ENCODE assay signal across 8 mouse cellular contexts in the genomic region with DNA sequence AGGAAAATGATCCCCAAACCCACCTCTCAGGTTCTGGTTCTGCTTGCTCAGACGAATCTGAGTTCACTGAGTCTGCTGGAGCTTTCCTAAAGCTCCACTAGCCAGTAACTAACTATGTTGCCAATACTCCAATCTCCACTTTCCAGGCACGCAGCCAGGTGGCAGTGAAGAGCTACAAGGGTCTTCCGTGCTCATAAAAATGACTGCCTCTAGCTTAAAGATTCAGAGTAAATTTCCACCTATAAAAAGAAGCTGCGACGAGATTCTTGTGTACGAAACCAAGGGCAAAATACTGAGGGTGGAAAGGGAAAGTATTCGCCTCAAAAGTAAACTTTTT. TPM values are rescaled to one million over a fixed set of nuclear protein-coding genes. Genes with fewer than 3 reads are reported as not detected.
DNase-seq lines count a peak whose midpoint lies in the region; ATAC-seq and TF ChIP-seq lines count a peak whose summit lies in the region.

No protein-coding gene starts in this region.

- no peak for ATAC-seq in embryonic facial prominence, embryonic 13.5 days (ENCODE audit: insufficient number of reproducible peaks, insufficient read depth, low FRiP score, low TSS enrichment, low read depth)
- ATAC-seq in lung, embryonic 14.5 days (ENCODE audit: insufficient read depth) = peak; percentile 64
- peak; percentile 69 for ATAC-seq in neural tube, embryonic 13.5 days (ENCODE audit: low read depth)

- H3K27ac ChIP-seq in embryonic facial prominence, embryonic 13.5 days = peak overlapping the region; percentile 51; the same call in 1 of the 2 replicates
- H3K27ac ChIP-seq in lung, embryonic 14.5 days (ENCODE audit: low read depth) = no peak overlapping the region
- H3K27ac ChIP-seq in neural tube, embryonic 13.5 days (replicated peaks) = no peak overlapping the region

- no peaks in the 10 kb centered on the region for H3K9me3 ChIP-seq in embryonic facial prominence, embryonic 13.5 days
- no peaks in the 10 kb centered on the region for H3K9me3 ChIP-seq in lung, embryonic 14.5 days (ENCODE audit: low read depth, low read length)
- H3K9me3 ChIP-seq in neural tube, embryonic 13.5 days = no peaks in the 10 kb centered on the region

- peak; percentile 82 for DNase-seq in 3T3-L1 (ENCODE audit: low read depth, low spot score)
- peak; percentile 42 for DNase-seq in Muller cell, postnatal 12 days (ENCODE audit: inconsistent ontology term)
- DNase-seq in heart, postnatal 4 days = peak; percentile 75
- DNase-seq in kidney, postnatal 4 days = peak; percentile 77 to 83
- peak; percentile 89 for DNase-seq in lung, embryonic 14.5 days
- peak; percentile 30 to 41 for DNase-seq in urinary bladder, postnatal 36 days (ENCODE audit: low spot score in 2 of 2)

- H3K27me3 ChIP-seq in embryonic facial prominence, embryonic 13.5 days = no peaks in the 10 kb centered on the region
- no peaks in the 10 kb centered on the region for H3K27me3 ChIP-seq in lung, embryonic 14.5 days (ENCODE audit: insufficient read depth, low read length)
- H3K27me3 ChIP-seq in neural tube, embryonic 13.5 days = peaks cover 17% of the 10 kb centered on the region

- WGBS in embryonic facial prominence, embryonic 13.5 days = 33% methylated on average over 7 of the region's 7 CpGs
- 28% methylated on average over 7 of the region's 7 CpGs for WGBS in lung, embryonic 14.5 days
- WGBS in neural tube, embryonic 13.5 days = 36% methylated on average over 7 of the region's 7 CpGs

- H3K4me2 ChIP-seq in embryonic facial prominence, embryonic 13.5 days = peak overlapping the region; percentile 97
- peak overlapping the region; percentile 90 for H3K4me2 ChIP-seq in lung, embryonic 14.5 days
- H3K4me2 ChIP-seq in neural tube, embryonic 13.5 days = peak overlapping the region; percentile 83

- peak; percentile 81 for TF ChIP-seq CTCF in lung, embryonic 14.5 days (IDR thresholded peaks at IDR 0.05; ENCODE audit: low read depth)

- peaks cover 16% of the 10 kb centered on the region for H3K4me1 ChIP-seq in embryonic facial prominence, embryonic 13.5 days
- H3K4me1 ChIP-seq in lung, embryonic 14.5 days (ENCODE audit: insufficient read depth) = peaks cover 8% of the 10 kb centered on the region; the same call in 1 of the 2 replicates
- H3K4me1 ChIP-seq in neural tube, embryonic 13.5 days (replicated peaks) = peaks cover 13% of the 10 kb centered on the region

- peak overlapping the region; percentile 73 for H3K9ac ChIP-seq in embryonic facial prominence, embryonic 13.5 days
- peak overlapping the region; percentile 52 for H3K9ac ChIP-seq in lung, embryonic 14.5 days
- H3K9ac ChIP-seq in neural tube, embryonic 13.5 days = 0 out of 2 replicates have a peak overlapping the region, but pooled peaks have one; percentile 70

- H3K4me3 ChIP-seq in embryonic facial prominence, embryonic 13.5 days = peak overlapping the region; percentile 50
- H3K4me3 ChIP-seq in lung, embryonic 14.5 days (ENCODE audit: low read depth, low read length) = peak overlapping the region; percentile 41
- peak overlapping the region; percentile 42 for H3K4me3 ChIP-seq in neural tube, embryonic 13.5 days

- no peaks in the 10 kb centered on the region for H3K36me3 ChIP-seq in embryonic facial prominence, embryonic 13.5 days
- H3K36me3 ChIP-seq in lung, embryonic 14.5 days (ENCODE audit: insufficient read depth) = no peaks in the 10 kb centered on the region
- no peaks in the 10 kb centered on the region for H3K36me3 ChIP-seq in neural tube, embryonic 13.5 days

RNA-seq across cellular contexts. Expression of a gene that starts 0.3 kb away (rescaled TPM):
- polyA plus RNA-seq in embryonic facial prominence, embryonic 13.5 days (2015; fragmentation: Nextera tagmentation; extraction: Ambion mirVana) = 2.0 and 2.3 TPM in 2 replicates
- 1 to 10 TPM; 1.3 to 1.4 TPM for total RNA-seq in heart, postnatal 4 days (2021)
- polyA plus RNA-seq in lung, embryonic 14.5 days (2014; fragmentation: Nextera tagmentation; extraction: Ambion mirVana) = 1.4 and 1.8 TPM in 2 replicates
- polyA plus RNA-seq in neural tube, embryonic 13.5 days (2015; fragmentation: Nextera tagmentation; extraction: Ambion mirVana) = 1.0 and 1.9 TPM in 2 replicates

RNA-seq across cellular contexts. Expression of a gene that starts 47.8 kb away (rescaled TPM):
- 14.9 and 17.4 TPM in 2 replicates for polyA plus RNA-seq in embryonic facial prominence, embryonic 13.5 days (2015; fragmentation: Nextera tagmentation; extraction: Ambion mirVana)
- total RNA-seq in heart, postnatal 4 days (2021) = 1 to 10 TPM; 6.5 to 6.6 TPM
- polyA plus RNA-seq in lung, embryonic 14.5 days (2014; fragmentation: Nextera tagmentation; extraction: Ambion mirVana) = 12.6 and 13.3 TPM in 2 replicates
- polyA plus RNA-seq in neural tube, embryonic 13.5 days (2015; fragmentation: Nextera tagmentation; extraction: Ambion mirVana) = 12.2 and 12.5 TPM in 2 replicates

Comparison
In these comparisons a context has a peak if more than half of its experiments do, and no peak if none do; other contexts are left out.
1. DNase-seq: peak in every context shown above with its lines; median percentile 89 in lung, embryonic 14.5 days; 82 in 3T3-L1; 80 in kidney, postnatal 4 days; 75 in heart, postnatal 4 days; 42 in Muller cell, postnatal 12 days; 36 in urinary bladder, postnatal 36 days.